Mouse (Mus musculus) spleen, adult 2 months (tissue): ENCODE data around the gene Allc.

Experiments
- CTCF ChIP-seq: fragments of 200-500 bp; IDR thresholded peaks from 2 replicates; pipeline ENCODE4 v1.5.1; 2011; ENCODE audit warnings: mild to moderate bottlenecking, inconsistent platforms; ENCODE audit not compliant: insufficient read depth, insufficient read length, insufficient replicate concordance; ENCODE audit errors: extremely low read depth
- POLR2A ChIP-seq: fragments of 200-500 bp; IDR thresholded peaks from 2 replicates; pipeline ENCODE4 v1.6.1; 2011; ENCODE audit warnings: low read depth, low read length, inconsistent platforms

DNA sequence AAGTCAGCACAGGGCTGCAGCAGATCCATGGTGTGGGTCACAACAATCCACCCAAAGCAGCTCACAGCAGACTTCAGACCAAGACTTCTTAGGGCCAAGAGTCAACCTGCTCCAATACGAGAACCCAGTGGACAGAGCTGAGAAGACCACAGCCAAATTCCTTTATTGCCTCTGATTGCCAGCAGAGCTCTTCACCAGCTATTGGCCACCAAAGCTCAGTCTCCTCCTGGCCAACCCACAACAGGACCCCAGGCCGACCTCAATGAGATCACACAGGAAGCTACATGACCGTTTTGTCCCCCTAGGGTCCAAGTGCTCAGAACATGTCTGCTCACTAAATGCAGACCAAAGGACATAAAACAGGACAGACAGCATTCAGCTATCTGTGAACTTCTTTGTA is 15.8 kb upstream of the Allc start:
- TF ChIP-seq POLR2A (no peak), CTCF (no peak)
